Mouse (Mus musculus) liver, embryonic 14.5 days (tissue): Measurements from ENCODE around the gene Gm4131. TPM values are rescaled to one million over a fixed set of nuclear protein-coding genes. Genes with fewer than 3 reads are reported as not detected.

Source experiments
- ATAC-seq: fragments of 200-750 bp; cut with Nextera tagmentation; 2 replicates; pipeline ENCODE4 v1.8.0; 2017; ENCODE audit warnings: moderate number of reproducible peaks, mild to moderate bottlenecking, moderate library complexity; ENCODE audit not compliant: insufficient read depth
- DNase-seq, 3 experiments: peaks; one replicate each; pipeline ENCODE4 v3.0.0-alpha.2; 2012 to 2013; ENCODE audit warnings: low read depth in 3 of 3, low spot score in 3 of 3
- H3K27ac ChIP-seq: fragments of 300-500 bp; sonication (generic); 2 replicates; pipeline ENCODE4 v1.5.1; 2014; ENCODE audit warnings: moderate library complexity, mild to moderate bottlenecking, control low read depth, inconsistent platforms
- H3K27me3 ChIP-seq: fragments of 300-500 bp; sonication (generic); 2 replicates; pipeline ENCODE4 v1.6.1; 2014; ENCODE audit warnings: mild to moderate bottlenecking, low read length, moderate library complexity; ENCODE audit not compliant: control insufficient read depth, insufficient read depth
- H3K36me3 ChIP-seq: fragments of 300-500 bp; sonication (generic); replicated peaks from 2 replicates; pipeline ENCODE4 v1.6.1; 2014; ENCODE audit warnings: low read depth; ENCODE audit not compliant: control insufficient read depth, insufficient read depth
- H3K4me1 ChIP-seq, 2 experiments: fragments of 200-500 bp in 1 of 2; fragments of 300-500 bp in 1 of 2; sonication (generic) in 1 of 2; replicated peaks; 2 replicates each; pipeline ENCODE4 v1.6.1; 2012 to 2014; ENCODE audit warnings: antibody characterized with exemption in 1 of 2, inconsistent platforms in 1 of 2, low read length in 1 of 2; ENCODE audit not compliant: control insufficient read depth in 2 of 2, insufficient read depth in 2 of 2
- H3K4me2 ChIP-seq: fragments of 300-500 bp; sonication (generic); 2 replicates; pipeline ENCODE4 v1.6.1; 2014; ENCODE audit warnings: low read depth, mild to moderate bottlenecking, control low read depth, moderate library complexity
- H3K4me3 ChIP-seq, 2 experiments: fragments of 200-500 bp in 1 of 2; fragments of 300-500 bp in 1 of 2; sonication (generic) in 1 of 2; 2 replicates each; pipeline ENCODE4 v1.5.1; 2012 to 2014; ENCODE audit warnings: low read depth in 2 of 2, low read length in 2 of 2, mild to moderate bottlenecking in 2 of 2, control low read depth in 1 of 2, inconsistent platforms in 1 of 2, moderate library complexity in 1 of 2; ENCODE audit not compliant: insufficient read depth in 1 of 2
- H3K9ac ChIP-seq: fragments of 300-500 bp; sonication (generic); replicated peaks from 2 replicates; pipeline ENCODE4 v1.6.1; 2014; ENCODE audit warnings: mild to moderate bottlenecking, control low read depth, moderate library complexity
- H3K9me3 ChIP-seq: fragments of 300-500 bp; sonication (generic); 2 replicates; pipeline ENCODE4 v1.6.1; 2016; ENCODE audit warnings: low read length, mixed read lengths; ENCODE audit not compliant: control insufficient read depth
- CTCF ChIP-seq: IDR thresholded peaks from 2 replicates; pipeline ENCODE4 v1.5.1; 2016; ENCODE audit warnings: antibody characterized with exemption, low read depth, control low read depth
- EP300 ChIP-seq: IDR thresholded peaks from 2 replicates; pipeline ENCODE4 v1.6.1; 2016; ENCODE audit warnings: antibody characterized with exemption, low read depth
- WGBS: fragments of 180-500 bp; shearing (Covaris S2); extraction: QIAGEN DNeasy Blood & Tissue Kit; methylation state at CpG from one replicate; pipeline ENCODE4 v1.1.7; 2014; ENCODE audit not compliant: insufficient replicate concordance; 5-methylcytosine and 5-hydroxymethylcytosine counted together
- polyA plus RNA-seq, 2 experiments: library from polyadenylated mRNA; depleted of rRNA in 1 of 2; stranded (reverse) in 1 of 2; unstranded in 1 of 2; fragments of >200 nt; fragmentation: Nextera tagmentation in 1 of 2; extraction: Ambion mirVana in 1 of 2; gene quantifications; 2 replicates each; pipeline versions ENCODE4 v1.2.1 to v1.2.3; 2012 to 2014

The Gm4131 gene
- polyA plus RNA-seq, 2 experiments = not detected

DNA sequence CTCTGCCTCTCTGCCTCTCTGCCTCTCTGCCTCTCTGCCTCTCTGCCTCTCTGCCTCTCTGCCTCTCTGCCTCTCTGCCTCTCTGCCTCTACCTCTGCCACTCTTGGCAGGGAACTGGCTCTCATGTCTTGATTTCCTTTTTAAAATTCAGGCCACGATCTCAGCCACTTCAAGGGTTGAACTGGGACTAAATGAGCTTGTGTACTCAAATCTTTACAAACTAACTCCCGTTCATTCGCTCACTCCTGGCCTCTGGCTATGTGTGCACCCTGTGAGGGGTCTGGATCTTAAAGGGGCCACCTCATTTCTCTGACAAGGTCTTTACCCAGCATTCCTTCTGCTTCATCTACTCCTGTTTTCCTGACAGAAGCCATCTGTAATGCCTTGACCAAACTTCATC is 18.6 kb upstream of the Gm4131 start:
- ATAC-seq (no peak), DNase-seq (no peak)
- H3K9ac ChIP-seq = no peak overlapping the region
- H3K4me1 ChIP-seq = no peaks in the 10 kb centered on the region; a peak in 1 of 4 replicates
- H3K27ac ChIP-seq = no peak overlapping the region
- no peak for TF ChIP-seq EP300
- no peak for TF ChIP-seq CTCF
- 50% methylated on average over 3 of the region's 3 CpGs for WGBS
- H3K4me2 ChIP-seq = no peak overlapping the region
- H3K36me3 ChIP-seq = no peaks in the 10 kb centered on the region
- no peaks in the 10 kb centered on the region for H3K27me3 ChIP-seq
- no peak overlapping the region for H3K4me3 ChIP-seq
- H3K9me3 ChIP-seq = no peaks in the 10 kb centered on the region

GRCm38 (mm10) chr14:62584637-62585036 is 17.9 kb upstream of the Gm4131 start:
- Histone ChIP-seq H3K27me3 (no peaks in the 10 kb centered on the region), H3K4me2 (no peak overlapping the region), H3K36me3 (no peaks in the 10 kb centered on the region), H3K4me1 (no peaks in the 10 kb centered on the region; a peak in 1 of 4 replicates), H3K9ac (no peak overlapping the region), H3K9me3 (no peaks in the 10 kb centered on the region), H3K27ac (no peak overlapping the region), H3K4me3 (no peak overlapping the region)
- ATAC-seq (no peak), DNase-seq (no peak)
- TF ChIP-seq CTCF (no peak), EP300 (no peak)

DNA sequence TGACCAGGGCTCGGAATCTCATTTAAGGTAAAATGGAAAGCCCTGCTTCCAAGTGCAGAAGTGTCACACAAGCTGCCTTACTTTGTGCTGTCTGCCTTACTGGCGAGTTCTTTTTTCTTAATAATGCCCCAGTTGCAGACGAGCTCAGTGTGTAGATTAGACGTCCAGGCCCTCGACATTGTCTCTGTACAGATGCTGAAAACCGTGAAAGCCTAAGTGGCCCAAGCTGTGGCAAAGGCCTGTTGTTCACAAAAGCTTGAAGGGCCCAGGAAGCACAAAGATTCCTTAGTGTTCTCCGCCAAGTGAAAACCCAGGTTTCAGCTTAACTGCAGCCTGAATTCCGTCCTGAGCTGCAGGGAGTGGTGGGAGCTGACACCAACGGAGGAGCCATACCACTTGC is 15.0 kb upstream of the Gm4131 start:
- no peak for TF ChIP-seq CTCF
- TF ChIP-seq EP300 = no peak
- DNase-seq (no peak), ATAC-seq (no peak)
- WGBS = 69% methylated on average over 9 of the region's 9 CpGs
- H3K4me2 ChIP-seq = no peak overlapping the region
- H3K36me3 ChIP-seq = no peaks in the 10 kb centered on the region
- no peak overlapping the region for H3K9ac ChIP-seq
- no peak overlapping the region for H3K27ac ChIP-seq
- no peaks in the 10 kb centered on the region; a peak in 1 of 4 replicates for H3K4me1 ChIP-seq
- H3K9me3 ChIP-seq = no peaks in the 10 kb centered on the region
- no peaks in the 10 kb centered on the region for H3K27me3 ChIP-seq
- no peak overlapping the region for H3K4me3 ChIP-seq

GRCm38 (mm10) chr14:62580945-62581344 is 14.2 kb upstream of the Gm4131 start:
- TF ChIP-seq EP300 = no peak
- no peak for TF ChIP-seq CTCF
- H3K4me1 ChIP-seq = no peaks in the 10 kb centered on the region; a peak in 1 of 4 replicates
- no peak overlapping the region for H3K4me3 ChIP-seq
- no peak overlapping the region for H3K9ac ChIP-seq
- no peak for DNase-seq
- no peak for ATAC-seq
- no peak overlapping the region for H3K27ac ChIP-seq
- no peaks in the 10 kb centered on the region for H3K36me3 ChIP-seq
- H3K27me3 ChIP-seq = no peaks in the 10 kb centered on the region
- H3K9me3 ChIP-seq = no peaks in the 10 kb centered on the region
- H3K4me2 ChIP-seq = no peak overlapping the region
- WGBS = 75% methylated on average over 3 of the region's 3 CpGs

- TF ChIP-seq EP300 (no peak), CTCF (no peak)
- DNase-seq = no peak
- WGBS = 58% methylated on average over 8 of the region's 8 CpGs
- Histone ChIP-seq H3K27ac (no peak overlapping the region), H3K9me3 (no peaks in the 10 kb centered on the region), H3K9ac (no peak overlapping the region), H3K4me2 (no peak overlapping the region), H3K36me3 (no peaks in the 10 kb centered on the region), H3K4me1 (no peaks in the 10 kb centered on the region), H3K4me3 (no peak overlapping the region), H3K27me3 (no peaks in the 10 kb centered on the region)
- ATAC-seq = no peak
Observed at GRCm38 (mm10) chr14:62575862-62576261, 9.1 kb upstream of the Gm4131 start.
